Mouse (Mus musculus) liver, postnatal 0 days (tissue): ENCODE measurements at regions not wholly inside any gene's neighbourhood (a gene's known extent, or its start where the extent isn't known, plus 50 kb on each side); places are given as distances from the start of the nearest gene placed in this dataset.
"Not testable (repeated sequence)": the region's sequence is repeated elsewhere in the genome, so short reads cannot be mapped to it uniquely, and the experiment has no call there.

Experiments used
- ATAC-seq: fragments of 200-750 bp; cut with Nextera tagmentation; 2 replicates; pipeline ENCODE4 v1.8.0; 2017; ENCODE audit warnings: mild to moderate bottlenecking, moderate library complexity
- DNase-seq: peaks from one replicate; pipeline ENCODE4 v3.0.0-alpha.2; 2016
- H3K27ac ChIP-seq: fragments of 300-500 bp; sonication (generic); 2 replicates; pipeline ENCODE4 v1.5.1; 2014; ENCODE audit warnings: antibody characterized with exemption, moderate library complexity, mild to moderate bottlenecking, low read depth
- H3K27me3 ChIP-seq: fragments of 300-500 bp; sonication (generic); 2 replicates; pipeline ENCODE4 v1.6.1; 2014; ENCODE audit warnings: low read length, control low read depth, mixed read lengths; ENCODE audit not compliant: insufficient read depth
- H3K36me3 ChIP-seq: fragments of 300-500 bp; sonication (generic); replicated peaks from 2 replicates; pipeline ENCODE4 v1.6.1; 2014; ENCODE audit warnings: mild to moderate bottlenecking, control low read depth, low read length, moderate library complexity, mixed read lengths; ENCODE audit not compliant: insufficient read depth
- H3K4me1 ChIP-seq: fragments of 300-500 bp; sonication (generic); 2 replicates; pipeline ENCODE4 v1.6.1; 2014; ENCODE audit warnings: antibody characterized with exemption, mild to moderate bottlenecking, control low read depth; ENCODE audit not compliant: insufficient read depth
- H3K4me2 ChIP-seq: fragments of 300-500 bp; sonication (generic); 2 replicates; pipeline ENCODE4 v1.6.1; 2014; ENCODE audit warnings: low read depth, mild to moderate bottlenecking, low read length, moderate library complexity, mixed read lengths
- H3K4me3 ChIP-seq: fragments of 300-500 bp; sonication (generic); 2 replicates; pipeline ENCODE4 v1.5.1; 2014; ENCODE audit warnings: low read depth, low read length
- H3K9ac ChIP-seq: fragments of 300-500 bp; sonication (generic); replicated peaks from 2 replicates; pipeline ENCODE4 v1.6.1; 2014; ENCODE audit warnings: mild to moderate bottlenecking, moderate library complexity
- H3K9me3 ChIP-seq: fragments of 300-500 bp; sonication (generic); 2 replicates; pipeline ENCODE4 v1.6.1; 2016; ENCODE audit warnings: mild to moderate bottlenecking, control low read depth, low read length, mixed read lengths
- CTCF ChIP-seq: sonication (generic); IDR thresholded peaks from 2 replicates; pipeline ENCODE4 v1.5.1; 2016; ENCODE audit warnings: antibody characterized with exemption, low read depth
- EP300 ChIP-seq: IDR thresholded peaks from 2 replicates; pipeline ENCODE4 v1.6.1; 2016; ENCODE audit warnings: antibody characterized with exemption, low read depth, mild to moderate bottlenecking
- WGBS: fragments of 180-500 bp; shearing (Covaris S2); extraction: QIAGEN DNeasy Blood & Tissue Kit; methylation state at CpG from one replicate; pipeline ENCODE4 v1.1.7; 2014; ENCODE audit not compliant: insufficient replicate concordance; 5-methylcytosine and 5-hydroxymethylcytosine counted together

DNA sequence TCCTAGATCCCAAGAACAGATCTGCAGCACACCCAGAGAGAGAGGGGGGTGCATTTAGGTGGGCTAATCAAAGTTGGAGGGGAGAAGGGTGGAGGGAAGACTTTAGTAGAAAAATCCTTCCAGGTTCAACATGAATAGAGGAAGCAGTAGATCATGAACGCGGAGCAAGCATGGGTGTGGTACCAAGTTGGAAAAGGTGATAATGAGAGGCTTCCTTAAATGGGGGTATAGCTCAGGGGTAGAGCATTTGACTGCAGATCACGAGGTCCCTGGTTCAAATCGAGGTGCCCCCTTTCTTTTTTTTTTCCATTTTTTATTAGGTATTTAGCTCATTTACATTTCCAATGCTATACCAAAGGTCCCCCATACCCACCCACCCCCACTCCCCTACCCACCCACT is 54.0 kb upstream of the Krba1 start:
- H3K9ac ChIP-seq, H3K4me1 ChIP-seq, ATAC-seq, H3K27ac ChIP-seq, DNase-seq, H3K4me2 ChIP-seq, H3K36me3 ChIP-seq, H3K4me3 ChIP-seq, H3K27me3 ChIP-seq, H3K9me3 ChIP-seq: not testable (repeated sequence)
- WGBS: 86% methylated on average over 4 of the region's 4 CpGs

DNA sequence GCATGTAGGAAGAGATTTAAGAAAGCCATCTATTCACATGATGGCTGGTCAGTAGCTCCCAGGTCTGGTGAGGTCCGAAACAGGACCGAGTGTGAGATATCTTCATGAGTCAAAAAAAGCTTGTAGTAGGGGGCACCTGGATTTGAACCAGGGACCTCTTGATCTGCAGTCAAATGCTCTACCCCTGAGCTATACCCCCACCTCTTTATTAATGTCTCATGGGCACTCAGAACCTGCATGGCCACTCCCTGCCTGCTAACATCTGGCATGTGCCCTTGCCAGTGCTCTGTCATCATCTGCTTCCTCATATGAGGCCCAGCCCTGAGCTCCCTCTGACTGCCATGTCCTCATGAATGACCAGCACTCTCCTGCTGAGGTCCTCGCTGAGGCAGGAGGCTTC is 58.4 kb upstream of the Krba1 start:
- not testable (repeated sequence) for H3K4me3 ChIP-seq, H3K4me1 ChIP-seq, DNase-seq, H3K4me2 ChIP-seq, H3K36me3 ChIP-seq, H3K27ac ChIP-seq, ATAC-seq, H3K9me3 ChIP-seq, H3K27me3 ChIP-seq, H3K9ac ChIP-seq
- 77% methylated on average over 3 of the region's 3 CpGs for WGBS

- Histone ChIP-seq H3K4me3 (no peak overlapping the region), H3K27me3 (no peaks in the 10 kb centered on the region), H3K4me1 (no peaks in the 10 kb centered on the region), H3K9ac (no peak overlapping the region), H3K36me3 (no peaks in the 10 kb centered on the region), H3K4me2 (no peak overlapping the region), H3K27ac (no peak overlapping the region), H3K9me3 (no peaks in the 10 kb centered on the region)
- ATAC-seq (no peak), DNase-seq (no peak)
- 55% methylated on average over 1 of the region's 1 CpGs for WGBS
- TF ChIP-seq CTCF (no peak), EP300 (no peak)
Observed at GRCm38 (mm10) chr6:48288011-48288410, 107.4 kb upstream of the Krba1 start.

DNA sequence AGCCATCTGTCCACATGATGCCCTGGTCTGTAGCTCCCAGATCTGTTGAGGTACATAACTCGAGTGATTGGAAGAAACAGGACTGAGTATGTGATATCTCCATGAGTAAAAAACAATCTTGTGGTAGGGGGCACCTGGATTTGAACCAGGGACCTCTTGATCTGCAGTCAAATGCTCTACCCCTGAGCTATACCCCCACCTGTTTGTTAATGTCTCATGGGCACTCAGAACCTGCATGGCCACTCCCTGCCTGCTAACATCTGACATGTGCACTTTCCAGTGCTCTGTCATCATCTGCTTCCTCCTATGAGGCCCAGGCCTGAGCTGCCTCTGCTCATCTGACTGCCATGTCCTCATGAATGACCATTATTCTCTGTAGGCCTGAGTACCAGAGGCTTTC is 115.7 kb upstream of the Krba1 start:
- not testable (repeated sequence) for H3K9me3 ChIP-seq, H3K36me3 ChIP-seq, H3K4me2 ChIP-seq, H3K4me3 ChIP-seq, DNase-seq, H3K27ac ChIP-seq, H3K9ac ChIP-seq, ATAC-seq, H3K27me3 ChIP-seq, H3K4me1 ChIP-seq
- WGBS: 45% methylated on average over 1 of the region's 1 CpGs

DNA sequence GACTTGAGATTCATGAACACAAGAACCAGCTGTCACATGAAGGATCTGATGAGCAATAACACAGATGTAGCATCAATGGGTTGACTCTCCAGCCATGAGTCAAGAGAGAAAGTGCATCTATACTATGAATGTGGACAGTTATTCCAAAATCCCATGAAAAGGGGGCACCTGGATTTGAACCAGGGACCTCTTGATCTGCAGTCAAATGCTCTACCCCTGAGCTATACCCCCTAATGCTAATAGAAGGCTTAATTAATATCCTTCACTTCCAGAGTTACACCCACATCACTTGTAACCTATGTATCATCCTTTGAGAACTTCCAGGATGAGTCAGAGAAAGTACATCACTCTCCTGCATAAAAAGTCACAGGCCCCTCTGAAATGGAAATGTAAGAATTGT is 133.8 kb upstream of the Krba1 start:
- not testable (repeated sequence) for H3K4me1 ChIP-seq, H3K27ac ChIP-seq

GRCm38 (mm10) chr6:48252989-48253388 is 142.4 kb upstream of the Krba1 start:
- not testable (repeated sequence) for H3K9me3 ChIP-seq, H3K9ac ChIP-seq, H3K4me1 ChIP-seq, DNase-seq, H3K27me3 ChIP-seq, H3K27ac ChIP-seq, H3K36me3 ChIP-seq, H3K4me3 ChIP-seq, ATAC-seq, H3K4me2 ChIP-seq

More for the DNA sequence above, 133.8 kb upstream of the Krba1 start:
- H3K9me3 ChIP-seq, H3K4me3 ChIP-seq, H3K27me3 ChIP-seq, ATAC-seq, H3K4me2 ChIP-seq, H3K36me3 ChIP-seq, DNase-seq, H3K9ac ChIP-seq: not testable (repeated sequence)

DNA sequence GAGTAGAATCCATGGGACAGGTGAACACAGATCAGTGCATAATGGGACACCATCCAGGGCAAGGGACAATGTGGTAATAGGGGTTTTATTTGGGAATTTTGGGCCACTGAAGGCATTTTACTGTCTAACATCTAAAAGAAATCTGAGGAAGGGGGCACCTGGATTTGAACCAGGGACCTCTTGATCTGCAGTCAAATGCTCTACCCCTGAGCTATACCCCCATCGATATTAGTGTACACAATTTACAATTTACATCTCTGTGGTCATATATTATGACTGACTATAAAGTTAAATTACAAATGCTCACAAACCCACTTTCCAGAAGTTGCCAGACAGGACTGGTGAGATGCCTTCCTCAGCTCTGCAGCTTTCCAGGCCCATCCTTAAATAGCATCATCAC is 143.4 kb upstream of the Krba1 start:
- no peaks in the 10 kb centered on the region for H3K27me3 ChIP-seq
- H3K36me3 ChIP-seq: no peaks in the 10 kb centered on the region
- no peaks in the 10 kb centered on the region for H3K9me3 ChIP-seq
- H3K4me2 ChIP-seq: no peak overlapping the region
- DNase-seq: no peak
- H3K9ac ChIP-seq: no peak overlapping the region
- H3K27ac ChIP-seq: no peak overlapping the region
- 59% methylated on average over 1 of the region's 1 CpGs for WGBS
- ATAC-seq: no peak
- TF ChIP-seq CTCF (no peak), EP300 (no peak)
- no peaks in the 10 kb centered on the region for H3K4me1 ChIP-seq
- H3K4me3 ChIP-seq: no peak overlapping the region

- H3K9ac ChIP-seq, H3K4me2 ChIP-seq, DNase-seq, H3K36me3 ChIP-seq, H3K9me3 ChIP-seq, H3K27me3 ChIP-seq, ATAC-seq, H3K27ac ChIP-seq, H3K4me1 ChIP-seq, H3K4me3 ChIP-seq: not testable (repeated sequence)
Observed at GRCm38 (mm10) chr6:48244191-48244590, 151.2 kb upstream of the Krba1 start.
